11 mouse cellular contexts compared by ENCODE assay signal in the genomic region with DNA sequence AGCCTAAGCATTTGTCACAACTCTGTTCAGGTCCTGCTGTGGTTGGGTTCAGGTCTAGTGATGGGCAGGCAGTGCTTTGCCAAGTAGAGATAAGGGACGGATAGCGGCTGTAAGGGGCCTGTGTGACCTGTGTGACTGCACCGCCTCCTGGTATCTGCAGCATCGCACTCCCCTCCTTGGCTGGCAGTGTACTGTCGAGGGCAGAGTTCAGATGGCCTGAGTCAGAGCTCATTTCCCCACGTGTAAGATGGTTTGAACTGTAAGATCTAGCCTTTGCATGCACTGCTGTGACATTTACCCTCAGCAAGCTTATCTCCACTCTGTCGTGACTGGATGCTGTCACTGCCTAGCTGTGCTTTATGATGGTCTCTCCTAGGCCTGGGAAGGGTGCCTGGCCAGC. TPM values are rescaled to one million over a fixed set of nuclear protein-coding genes. Genes with fewer than 3 reads are reported as not detected.
DNase-seq lines count a peak whose midpoint lies in the region; ATAC-seq and TF ChIP-seq lines count a peak whose summit lies in the region.
"Had no signal": no experiment of that assay in that cellular context is flagged by ENCODE, and none has a peak within 500 bp of the region (broad histone marks: within the 10 kb centered on the region; RNA-seq: fewer than 3 reads in every experiment).

No protein-coding gene starts in this region.

- no peaks in the 10 kb centered on the region for H3K27me3 ChIP-seq in kidney, adult 2 months (replicated peaks; ENCODE audit: control insufficient read depth, insufficient read depth, low read length)
- no peaks in the 10 kb centered on the region for H3K27me3 ChIP-seq in kidney, embryonic 14.5 days (ENCODE audit: control insufficient read depth, insufficient read depth, low read length)
- no peaks in the 10 kb centered on the region for H3K27me3 ChIP-seq in intestine, embryonic 15.5 days (replicated peaks)

- H3K4me2 ChIP-seq in kidney, embryonic 14.5 days (replicated peaks; ENCODE audit: low read depth, low read length), result no peak overlapping the region
- no peak overlapping the region for H3K4me2 ChIP-seq in intestine, embryonic 15.5 days (replicated peaks)

- no peak for TF ChIP-seq CTCF in kidney, adult 2 months (conservative IDR thresholded peaks at IDR 0.05; ENCODE audit: insufficient read depth, insufficient read length, low read depth, low read length)

- H3K9me3 ChIP-seq in kidney, embryonic 14.5 days (ENCODE audit: control insufficient read depth, low read length), result no peaks in the 10 kb centered on the region
- no peaks in the 10 kb centered on the region for H3K9me3 ChIP-seq in intestine, embryonic 15.5 days

- H3K4me3 ChIP-seq in kidney, adult 2 months (ENCODE audit: insufficient read depth, low read depth, low read length), result no peak overlapping the region
- H3K4me3 ChIP-seq in kidney, embryonic 14.5 days (ENCODE audit: low read length), result no peak overlapping the region
- H3K4me3 ChIP-seq in intestine, embryonic 15.5 days (replicated peaks), result no peak overlapping the region

- TF ChIP-seq POLR2A in kidney, adult 2 months (IDR thresholded peaks at IDR 0.05; ENCODE audit: low read depth, low read length), result no peak

- WGBS in kidney, adult 2 months, result 28% methylated on average over 7 of the region's 7 CpGs
- WGBS in kidney, embryonic 14.5 days, result 46% methylated on average over 7 of the region's 7 CpGs
- WGBS in intestine, embryonic 15.5 days, result 33% methylated on average over 7 of the region's 7 CpGs

- no peak overlapping the region for H3K9ac ChIP-seq in kidney, embryonic 14.5 days (ENCODE audit: low read depth, low read length)
- no peak overlapping the region for H3K9ac ChIP-seq in intestine, embryonic 15.5 days

- no peaks in the 10 kb centered on the region for H3K36me3 ChIP-seq in kidney, adult 2 months (ENCODE audit: control insufficient read depth, insufficient read depth, low read length)
- 0 out of 2 replicates have a peak, but pooled peaks cover 1% of the 10 kb centered on the region for H3K36me3 ChIP-seq in kidney, embryonic 14.5 days (ENCODE audit: control insufficient read depth, insufficient read depth, low read length)
- no peaks in the 10 kb centered on the region for H3K36me3 ChIP-seq in intestine, embryonic 15.5 days

- ATAC-seq in kidney, embryonic 14.5 days (ENCODE audit: low FRiP score, low TSS enrichment), result no peak
- peak; percentile 77 for ATAC-seq in intestine, embryonic 15.5 days
- peak; percentile 20 for ATAC-seq in megakaryocyte, adult 5-6 weeks (ENCODE audit: poor library complexity, severe bottlenecking)
- ATAC-seq in inflammation-experienced regulatory T-cells, adult 6 months, result no peak
- ATAC-seq: forebrain, embryonic 14.5 days; hindbrain, embryonic 16.5 days had no signal

- no peak overlapping the region for H3K27ac ChIP-seq in kidney, adult 2 months (ENCODE audit: insufficient read depth, low read depth, low read length)
- no peak overlapping the region for H3K27ac ChIP-seq in kidney, embryonic 14.5 days (ENCODE audit: low read depth, low read length)
- no peak overlapping the region for H3K27ac ChIP-seq in intestine, embryonic 15.5 days

- peaks cover 42% of the 10 kb centered on the region for H3K4me1 ChIP-seq in kidney, adult 2 months (ENCODE audit: control insufficient read depth, insufficient read depth, low read length)
- peaks cover 10% of the 10 kb centered on the region; the same call in 1 of the 2 replicates for H3K4me1 ChIP-seq in kidney, embryonic 14.5 days (ENCODE audit: control insufficient read depth, insufficient read depth, low read length)
- H3K4me1 ChIP-seq in intestine, embryonic 15.5 days (replicated peaks), result peaks cover 29% of the 10 kb centered on the region

- DNase-seq in adrenal gland, adult (ENCODE audit: inconsistent age in 2 of 2, low spot score in 1 of 2), result peak; percentile 63 to 76
- no peak for DNase-seq in adrenal gland, adult 8-10 months
- peak; percentile 62 for DNase-seq in kidney, adult 2 months
- no peak for DNase-seq in gastrocnemius, adult 8-10 months (ENCODE audit: low spot score in 2 of 2)
- DNase-seq: right cerebral cortex, postnatal 14 days had no signal

RNA-seq across cellular contexts. Expression of a gene that starts 48.4 kb away (rescaled TPM):
- total RNA-seq in adrenal gland, adult 8-10 months (2022), result 10 to 100 TPM; 40.3 to 56.7 (median 46.7) TPM
- polyA plus RNA-seq in kidney, adult 2 months (2012; rRNA removed), result 49.3 and 49.6 TPM in 2 replicates
- 25.1 and 37.3 TPM in 2 replicates for polyA plus RNA-seq in kidney, embryonic 14.5 days (2014; fragmentation: Nextera tagmentation; extraction: Ambion mirVana)
- polyA plus RNA-seq in intestine, embryonic 15.5 days (2015; fragmentation: Nextera tagmentation; extraction: Ambion mirVana), result 27.7 and 28.4 TPM in 2 replicates
- total RNA-seq in megakaryocyte, adult 5-6 weeks (2015), result 39.5 and 48.5 TPM in 2 replicates
- 25.0 and 27.0 TPM in 2 replicates for total RNA-seq in megakaryocyte, adult 5-6 weeks (2017)
- polyA plus RNA-seq in inflammation-experienced regulatory T-cells, adult 6 months (2017; shearing (Covaris generic)), result 10 to 100 TPM; 23.6 to 35.3 (median 32.0) TPM
- total RNA-seq in gastrocnemius, adult 8-10 months (2022), result 10 to 100 TPM; 26.8 to 33.1 (median 29.5) TPM

Comparison
In these comparisons a context has a peak if more than half of its experiments do, and no peak if none do; other contexts are left out.
1. DNase-seq: peak in adrenal gland, adult (2 of 2) and kidney, adult 2 months (single experiment); none in adrenal gland, adult 8-10 months (single experiment) and gastrocnemius, adult 8-10 months (0 of 2).
2. ATAC-seq: peak in intestine, embryonic 15.5 days (single experiment) and megakaryocyte, adult 5-6 weeks (single experiment); none in kidney, embryonic 14.5 days (single experiment) and inflammation-experienced regulatory T-cells, adult 6 months (single experiment).